Mouse (Mus musculus) testis, adult 2 months (tissue): ENCODE results near the gene Slbp.

ENCODE experiments used
- CTCF ChIP-seq: fragments of 200-500 bp; IDR thresholded peaks from 2 replicates; pipeline ENCODE4 v1.5.1; 2012; ENCODE audit warnings: low read depth, mild to moderate bottlenecking, inconsistent platforms, low read length, moderate library complexity; ENCODE audit not compliant: control insufficient read depth, insufficient read depth, insufficient replicate concordance
- POLR2A ChIP-seq: fragments of 200-500 bp; IDR thresholded peaks from 2 replicates; pipeline ENCODE4 v1.6.1; 2012; ENCODE audit warnings: low read depth, mild to moderate bottlenecking, inconsistent platforms, low read length, moderate library complexity; ENCODE audit not compliant: control insufficient read depth

- TF ChIP-seq POLR2A = no peak
- TF ChIP-seq CTCF = no peak
Measured at GRCm38 (mm10) chr5:33651541-33651920, 843 bp downstream of the Slbp start.
